Mouse (Mus musculus) thymus, postnatal 36 days (tissue): Measurements from ENCODE around the gene Snx30.

Experiments used
- DNase-seq, 2 experiments: peaks; one replicate each; pipeline ENCODE4 v3.0.0; 2022; ENCODE audit warnings: mixed read lengths in 2 of 2

Snx30 gene

GRCm38 (mm10) chr4:59795788-59796455 lies 9.7 kb upstream of the Snx30 start:
- DNase-seq, result no peak

- no peak for DNase-seq
Observed at GRCm38 (mm10) chr4:59800181-59800580, 5.5 kb upstream of the Snx30 start.

- DNase-seq, result no peak
Observed at GRCm38 (mm10) chr4:59801489-59801888, 4.2 kb upstream of the Snx30 start, which contains the start of gene Inip. TSS of gene Inip (minus strand) at chr4:59801589.

GRCm38 (mm10) chr4:59802107-59802506 lies 3.5 kb upstream of the Snx30 start:
- DNase-seq, result no peak

GRCm38 (mm10) chr4:59802792-59803191 lies 2.8 kb upstream of the Snx30 start:
- DNase-seq, result no peak

- peak; percentile 25 to 31 for DNase-seq
Observed at GRCm38 (mm10) chr4:59803358-59803757, 2.3 kb upstream of the Snx30 start.

- DNase-seq, result no peak
Observed at GRCm38 (mm10) chr4:59804754-59805153, 886 bp upstream of the Snx30 start.

- peak; percentile 31 to 35 for DNase-seq
Observed at GRCm38 (mm10) chr4:59805968-59806878, 583 bp downstream of the Snx30 start.

- no peak for DNase-seq
Observed at GRCm38 (mm10) chr4:59806879-59807195, 1.2 kb downstream of the Snx30 start.

GRCm38 (mm10) chr4:59807521-59807920 lies 1.9 kb downstream of the Snx30 start:
- no peak for DNase-seq

GRCm38 (mm10) chr4:59808396-59808795 lies 2.8 kb downstream of the Snx30 start:
- DNase-seq, result peak in 1 of 2 experiments; percentile 35

GRCm38 (mm10) chr4:59814094-59814493 lies 8.5 kb downstream of the Snx30 start:
- DNase-seq, result no peak

GRCm38 (mm10) chr4:59815121-59815810 lies 9.6 kb downstream of the Snx30 start:
- no peak for DNase-seq

GRCm38 (mm10) chr4:59816016-59816415 lies 10.4 kb downstream of the Snx30 start:
- no peak for DNase-seq

- DNase-seq, result no peak
Observed at GRCm38 (mm10) chr4:59816477-59816876, 10.8 kb downstream of the Snx30 start.

GRCm38 (mm10) chr4:59817790-59818189 lies 12.2 kb downstream of the Snx30 start:
- DNase-seq, result no peak

GRCm38 (mm10) chr4:59818498-59818897 lies 12.9 kb downstream of the Snx30 start:
- no peak for DNase-seq

- DNase-seq, result peak; percentile 25 to 47
Observed at GRCm38 (mm10) chr4:59819054-59819472, 13.4 kb downstream of the Snx30 start.

- no peak for DNase-seq
Observed at GRCm38 (mm10) chr4:59819477-59820022, 13.9 kb downstream of the Snx30 start.

GRCm38 (mm10) chr4:59821516-59821915 lies 15.9 kb downstream of the Snx30 start:
- no peak for DNase-seq

- DNase-seq, result no peak
Observed at GRCm38 (mm10) chr4:59822119-59822518, 16.5 kb downstream of the Snx30 start.

GRCm38 (mm10) chr4:59823470-59823869 lies 17.8 kb downstream of the Snx30 start:
- no peak for DNase-seq

GRCm38 (mm10) chr4:59824860-59825259 lies 19.2 kb downstream of the Snx30 start:
- DNase-seq, result peak; percentile 36 to 56
